20 mouse cellular contexts compared by ENCODE assay signal in genomic region chr16:78443262-78443661, GRCm38 (mm10).
DNase-seq lines count a peak whose midpoint lies in the region; ATAC-seq and TF ChIP-seq lines count a peak whose summit lies in the region.
"Had no signal": no experiment of that assay in that cellular context is flagged by ENCODE, and none has a peak within 500 bp of the region (broad histone marks: within the 10 kb centered on the region; RNA-seq: fewer than 3 reads in every experiment).

No protein-coding gene starts in this region.

- H3K27me3 ChIP-seq in hindbrain, embryonic 16.5 days (replicated peaks; ENCODE audit: control insufficient read depth, insufficient read depth, low read length), result no peaks in the 10 kb centered on the region
- H3K27me3 ChIP-seq in hindbrain, embryonic 11.5 days (ENCODE audit: control insufficient read depth, insufficient read depth, low read length), result no peaks in the 10 kb centered on the region
- no peaks in the 10 kb centered on the region for H3K27me3 ChIP-seq in midbrain, postnatal 0 days (ENCODE audit: insufficient read depth, low read length)
- H3K27me3 ChIP-seq in midbrain, embryonic 10.5 days (ENCODE audit: low read depth, poor library complexity, severe bottlenecking), result no peaks in the 10 kb centered on the region
- H3K27me3 ChIP-seq: embryonic facial prominence, embryonic 15.5 days had no signal

- no peak overlapping the region for H3K9ac ChIP-seq in hindbrain, embryonic 16.5 days (ENCODE audit: low read depth, low read length)
- no peak overlapping the region for H3K9ac ChIP-seq in hindbrain, embryonic 11.5 days (ENCODE audit: low read depth, low read length)
- 0 out of 2 replicates have a peak overlapping the region, but pooled peaks have one; percentile 8 for H3K9ac ChIP-seq in midbrain, postnatal 0 days (replicated peaks; ENCODE audit: low read length, poor library complexity, severe bottlenecking)
- H3K9ac ChIP-seq: embryonic facial prominence, embryonic 15.5 days; hindbrain, embryonic 14.5 days; liver, postnatal 0 days had no signal

- WGBS in hindbrain, embryonic 16.5 days, result 80% methylated on average over 8 of the region's 8 CpGs
- 92% methylated on average over 8 of the region's 8 CpGs for WGBS in hindbrain, embryonic 11.5 days
- 65% methylated on average over 8 of the region's 8 CpGs for WGBS in midbrain, postnatal 0 days
- WGBS in midbrain, embryonic 10.5 days, result 91% methylated on average over 8 of the region's 8 CpGs

- H3K4me3 ChIP-seq in hindbrain, embryonic 16.5 days (ENCODE audit: low read length), result no peak overlapping the region
- H3K4me3 ChIP-seq in hindbrain, embryonic 11.5 days (ENCODE audit: low read depth, low read length), result no peak overlapping the region
- H3K4me3 ChIP-seq in midbrain, postnatal 0 days (ENCODE audit: low read depth, low read length), result no peak overlapping the region
- no peak overlapping the region for H3K4me3 ChIP-seq in midbrain, embryonic 10.5 days
- H3K4me3 ChIP-seq: embryonic facial prominence, embryonic 15.5 days; forebrain, embryonic 10.5 days; myocyte had no signal

- no peak for TF ChIP-seq CTCF in midbrain, postnatal 0 days (IDR thresholded peaks at IDR 0.05)

- no peaks in the 10 kb centered on the region for H3K36me3 ChIP-seq in hindbrain, embryonic 16.5 days (ENCODE audit: control insufficient read depth, insufficient read depth, low read length)
- no peaks in the 10 kb centered on the region for H3K36me3 ChIP-seq in hindbrain, embryonic 11.5 days (ENCODE audit: control insufficient read depth, insufficient read depth, low read length)
- no peaks in the 10 kb centered on the region for H3K36me3 ChIP-seq in midbrain, postnatal 0 days (ENCODE audit: insufficient read depth, low read length)
- H3K36me3 ChIP-seq in midbrain, embryonic 10.5 days, result no peaks in the 10 kb centered on the region
- H3K36me3 ChIP-seq: embryonic facial prominence, embryonic 15.5 days; forebrain, embryonic 10.5 days had no signal

- no peak for DNase-seq in hindbrain, embryonic 11.5 days (ENCODE audit: low spot score)
- no peak for DNase-seq in midbrain, postnatal 0 days (ENCODE audit: low spot score)
- no peak for DNase-seq in midbrain, embryonic 10.5 days (ENCODE audit: low spot score)
- peak; percentile 16 to 40 for DNase-seq in layer of hippocampus, postnatal 14 days (ENCODE audit: low spot score in 2 of 2)
- DNase-seq in left cerebral cortex, postnatal 36 days (ENCODE audit: low spot score in 2 of 2), result peak; percentile 22 to 50
- no peak for DNase-seq in Muller cell, postnatal 12 days (ENCODE audit: inconsistent ontology term)
- DNase-seq in thymus, postnatal 14 days, result no peak
- DNase-seq: cerebellum, adult 9-11 months; embryo, embryonic 11 days; gastrocnemius, postnatal 25 days; kidney, postnatal 10 days; liver; liver, postnatal 0 days; lung, postnatal 14 days had no signal

- H3K27ac ChIP-seq in hindbrain, embryonic 16.5 days (ENCODE audit: low read depth, low read length), result no peak overlapping the region
- no peak overlapping the region for H3K27ac ChIP-seq in hindbrain, embryonic 11.5 days (ENCODE audit: low read depth, low read length)
- peak overlapping the region; percentile 47; the same call in 1 of the 2 replicates for H3K27ac ChIP-seq in midbrain, postnatal 0 days (ENCODE audit: low read depth, low read length)
- no peak overlapping the region for H3K27ac ChIP-seq in midbrain, embryonic 10.5 days (replicated peaks)
- H3K27ac ChIP-seq: embryonic facial prominence, embryonic 15.5 days; forebrain, embryonic 10.5 days; hindbrain, embryonic 14.5 days had no signal

- no peaks in the 10 kb centered on the region for H3K9me3 ChIP-seq in hindbrain, embryonic 16.5 days (ENCODE audit: control insufficient read depth, low read length)
- H3K9me3 ChIP-seq in hindbrain, embryonic 11.5 days (ENCODE audit: control insufficient read depth, low read length), result no peaks in the 10 kb centered on the region
- no peaks in the 10 kb centered on the region for H3K9me3 ChIP-seq in midbrain, postnatal 0 days (ENCODE audit: low read length)
- H3K9me3 ChIP-seq in midbrain, embryonic 10.5 days (replicated peaks), result no peaks in the 10 kb centered on the region
- H3K9me3 ChIP-seq: embryonic facial prominence, embryonic 15.5 days; forebrain, embryonic 10.5 days had no signal

- intact Hi-C loops in left cerebral cortex, postnatal 36 days (cut with DNase I), result no loop called here

- H3K4me2 ChIP-seq in hindbrain, embryonic 16.5 days (ENCODE audit: low read length), result no peak overlapping the region
- H3K4me2 ChIP-seq in hindbrain, embryonic 11.5 days (replicated peaks; ENCODE audit: low read depth, low read length), result no peak overlapping the region
- H3K4me2 ChIP-seq in midbrain, postnatal 0 days (ENCODE audit: low read depth, low read length, poor library complexity, severe bottlenecking), result peak overlapping the region; percentile 18
- H3K4me2 ChIP-seq: embryonic facial prominence, embryonic 15.5 days; hindbrain, embryonic 14.5 days had no signal

- no peaks in the 10 kb centered on the region for H3K4me1 ChIP-seq in hindbrain, embryonic 16.5 days (ENCODE audit: control insufficient read depth, insufficient read depth, low read depth, low read length)
- no peaks in the 10 kb centered on the region for H3K4me1 ChIP-seq in hindbrain, embryonic 11.5 days (replicated peaks; ENCODE audit: control insufficient read depth, insufficient read depth, low read length)
- 0 out of 2 replicates have a peak, but pooled peaks cover 4% of the 10 kb centered on the region for H3K4me1 ChIP-seq in midbrain, postnatal 0 days (ENCODE audit: insufficient read depth, low read length)
- no peaks in the 10 kb centered on the region for H3K4me1 ChIP-seq in midbrain, embryonic 10.5 days
- H3K4me1 ChIP-seq: embryonic facial prominence, embryonic 15.5 days had no signal

- ATAC-seq in hindbrain, embryonic 16.5 days, result peak; percentile 68; the same call in 1 of the 2 replicates
- no peak for ATAC-seq in hindbrain, embryonic 11.5 days (ENCODE audit: low FRiP score)
- ATAC-seq in midbrain, postnatal 0 days (ENCODE audit: low FRiP score), result no peak
- ATAC-seq: intestine, postnatal 0 days; liver, postnatal 0 days had no signal

Comparison
In these comparisons a context has a peak if more than half of its experiments do, and no peak if none do; other contexts are left out.
1. DNase-seq: peak in layer of hippocampus, postnatal 14 days (2 of 2) and left cerebral cortex, postnatal 36 days (2 of 2); none in hindbrain, embryonic 11.5 days (single experiment), midbrain, postnatal 0 days (single experiment), midbrain, embryonic 10.5 days (single experiment), Muller cell, postnatal 12 days (single experiment) and thymus, postnatal 14 days (single experiment).